Mouse (Mus musculus): ENCODE measurements at regions not wholly inside any gene's neighbourhood (a gene's known extent, or its start where the extent isn't known, plus 50 kb on each side); places are given as distances from the start of the nearest gene placed in this dataset.

- TF ChIP-seq POLR2A (IDR thresholded peaks at IDR 0.05; ENCODE audit: borderline replicate concordance, extremely low read depth, low read depth, low read length) (no peak), CTCF (IDR thresholded peaks at IDR 0.05; ENCODE audit: insufficient read depth, low read length) (no peak)
Measured at GRCm38 (mm10) chr16:86860828-86861227, 493.2 kb upstream of the N6amt1 start.

Measured in lung, adult 2 months (tissue).